Mouse (Mus musculus) hindbrain, embryonic 10.5 days (tissue): ENCODE measurements around the gene Lipe. TPM values are rescaled to one million over a fixed set of nuclear protein-coding genes. Genes with fewer than 3 reads are reported as not detected.
A peak's percentile ranks its signal among the peaks of the same experiment; 100 is the strongest.

ENCODE experiments used
- DNase-seq: peaks from one replicate; pipeline ENCODE4 v3.0.0-alpha.2; 2017; ENCODE audit warnings: low spot score
- H3K27ac ChIP-seq: fragments of 300-500 bp; sonication (generic); 2 replicates; pipeline ENCODE4 v1.5.1; 2016; ENCODE audit warnings: mild to moderate bottlenecking, moderate library complexity
- H3K27me3 ChIP-seq: fragments of 300-500 bp; sonication (generic); 2 replicates; pipeline ENCODE4 v1.6.1; 2016; ENCODE audit warnings: mild to moderate bottlenecking; ENCODE audit not compliant: poor library complexity, insufficient read depth, severe bottlenecking
- H3K36me3 ChIP-seq: fragments of 300-500 bp; sonication (generic); 2 replicates; pipeline ENCODE4 v1.6.1; 2016; ENCODE audit warnings: mild to moderate bottlenecking, moderate library complexity
- H3K4me1 ChIP-seq: fragments of 300-500 bp; sonication (generic); replicated peaks from 2 replicates; pipeline ENCODE4 v1.6.1; 2016; ENCODE audit warnings: mild to moderate bottlenecking
- H3K4me3 ChIP-seq: fragments of 300-500 bp; sonication (generic); 2 replicates; pipeline ENCODE4 v1.5.1; 2016; ENCODE audit warnings: mild to moderate bottlenecking, moderate library complexity
- H3K9me3 ChIP-seq: fragments of 300-500 bp; sonication (generic); 2 replicates; pipeline ENCODE4 v1.6.1; 2016; ENCODE audit warnings: mild to moderate bottlenecking, moderate library complexity
- WGBS: fragments of 180-500 bp; shearing (Covaris S2); methylation state at CpG from one replicate; pipeline ENCODE4 v1.1.7; 2016; 5-methylcytosine and 5-hydroxymethylcytosine counted together
- polyA plus RNA-seq: library from polyadenylated mRNA; unstranded; fragments of >200 nt; fragmentation: Nextera tagmentation; extraction: Ambion mirVana; gene quantifications from 2 replicates; pipeline ENCODE4 v1.2.1, GENCODE M21; 2016

The Lipe gene
- polyA plus RNA-seq = 6.0 and 8.6 TPM in 2 replicates

DNA sequence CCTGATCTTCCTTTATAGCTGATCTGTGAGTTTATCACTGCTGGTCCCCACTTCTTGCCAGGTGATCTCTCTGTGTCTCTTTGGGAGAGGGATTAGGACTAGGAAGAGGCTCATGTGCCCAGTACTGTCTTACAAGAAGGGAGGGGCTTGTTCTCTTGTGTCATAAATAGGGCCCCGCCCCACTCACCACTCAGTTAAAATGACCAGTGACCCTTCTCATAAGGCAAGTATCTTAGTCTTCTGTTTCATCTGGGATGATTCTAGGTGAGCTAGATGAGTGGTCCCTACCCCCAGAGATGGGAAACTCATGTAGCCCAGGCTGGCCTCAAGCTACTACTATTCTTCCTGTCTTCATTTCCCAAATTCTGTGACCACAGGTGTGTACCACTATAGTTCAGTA, at the start of gene Lipe:
Lipe (minus strand) TSS at position 101 of the 400 bp plus-strand sequence.
- no peak within 1 kb of the TSS for H3K27ac ChIP-seq
- no peak for DNase-seq
- WGBS = 89% methylated on average over 1 of the region's 1 CpGs
- H3K36me3 ChIP-seq = no peaks in the 10 kb centered on the region
- peaks cover 46% of the 10 kb centered on the region for H3K4me1 ChIP-seq
- no peak within 1 kb of the TSS for H3K4me3 ChIP-seq
- H3K27me3 ChIP-seq = peaks cover 11% of the 10 kb centered on the region; the same call in 1 of the 2 replicates
- H3K9me3 ChIP-seq = no peaks in the 10 kb centered on the region

DNA sequence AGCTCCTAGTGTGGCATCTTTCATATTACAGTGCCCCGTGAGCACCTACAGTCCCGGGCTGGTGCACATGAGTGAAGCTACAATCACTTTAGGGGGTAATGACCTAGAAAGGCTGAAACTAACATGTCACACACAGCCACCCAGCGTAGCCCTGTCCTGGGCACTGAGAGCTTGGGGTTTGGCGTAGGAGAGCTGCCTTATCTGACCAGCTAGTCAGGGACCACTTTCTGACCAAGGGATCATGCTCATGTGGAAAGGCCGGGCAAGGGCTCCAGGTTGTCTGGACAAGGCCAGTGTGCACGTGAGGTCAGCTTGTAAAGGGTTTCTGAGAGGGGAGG, 42.3 kb upstream of the Lipe start:
- Histone ChIP-seq H3K4me1 (peaks cover under 1% of the 10 kb centered on the region; the same call in 1 of the 2 replicates), H3K36me3 (no peaks in the 10 kb centered on the region), H3K27me3 (no peaks in the 10 kb centered on the region), H3K27ac (no peak overlapping the region), H3K9me3 (no peaks in the 10 kb centered on the region), H3K4me3 (no peak overlapping the region)
- WGBS = 85% methylated on average over 6 of the region's 6 CpGs
- no peak for DNase-seq

DNA sequence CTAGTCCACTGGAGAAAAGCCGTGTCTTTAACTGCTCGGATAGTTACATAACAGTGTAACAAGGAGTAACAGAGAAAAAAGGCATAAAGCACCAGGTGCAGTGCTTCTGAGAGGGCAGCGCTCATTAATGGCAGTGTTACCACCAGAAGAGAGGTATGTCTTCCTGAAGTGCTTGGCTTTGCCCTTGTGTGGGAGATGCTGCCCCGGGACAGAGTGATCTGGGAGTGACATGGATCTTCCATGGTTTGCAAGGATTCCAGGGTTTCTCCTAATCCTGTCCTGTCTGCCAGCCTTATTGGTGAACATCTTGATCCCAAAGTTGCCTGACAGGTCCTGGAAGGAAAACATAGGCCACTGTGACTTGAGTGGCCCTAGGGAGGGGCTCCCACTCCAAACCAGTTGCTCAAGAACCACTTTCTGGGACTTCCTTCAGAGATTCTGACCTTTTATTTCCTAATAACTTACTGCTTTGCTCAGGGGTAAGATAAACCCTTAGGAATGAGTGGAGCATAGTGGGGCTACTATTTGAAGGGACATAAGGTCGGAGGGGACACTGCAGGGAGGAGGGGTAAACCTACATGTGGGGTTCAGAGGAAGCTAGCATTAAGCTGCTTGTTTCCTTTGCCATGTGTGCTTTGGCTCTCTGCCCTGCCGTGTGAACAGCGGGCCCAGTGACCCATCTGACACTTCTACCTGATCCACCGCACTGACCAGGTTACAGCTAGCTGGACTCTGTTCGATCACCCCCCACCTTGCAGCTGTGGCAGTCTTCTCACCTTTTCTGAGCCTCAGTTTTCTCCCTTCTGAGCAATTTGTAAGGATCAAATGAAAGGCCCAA, 41.7 kb upstream of the Lipe start:
- 90% methylated on average over 9 of the region's 9 CpGs for WGBS
- no peaks in the 10 kb centered on the region for H3K9me3 ChIP-seq
- DNase-seq = no peak
- H3K4me3 ChIP-seq = no peak overlapping the region
- H3K36me3 ChIP-seq = no peaks in the 10 kb centered on the region
- no peak overlapping the region for H3K27ac ChIP-seq
- no peaks in the 10 kb centered on the region for H3K27me3 ChIP-seq
- H3K4me1 ChIP-seq = peaks cover 5% of the 10 kb centered on the region; the same call in 1 of the 2 replicates

DNA sequence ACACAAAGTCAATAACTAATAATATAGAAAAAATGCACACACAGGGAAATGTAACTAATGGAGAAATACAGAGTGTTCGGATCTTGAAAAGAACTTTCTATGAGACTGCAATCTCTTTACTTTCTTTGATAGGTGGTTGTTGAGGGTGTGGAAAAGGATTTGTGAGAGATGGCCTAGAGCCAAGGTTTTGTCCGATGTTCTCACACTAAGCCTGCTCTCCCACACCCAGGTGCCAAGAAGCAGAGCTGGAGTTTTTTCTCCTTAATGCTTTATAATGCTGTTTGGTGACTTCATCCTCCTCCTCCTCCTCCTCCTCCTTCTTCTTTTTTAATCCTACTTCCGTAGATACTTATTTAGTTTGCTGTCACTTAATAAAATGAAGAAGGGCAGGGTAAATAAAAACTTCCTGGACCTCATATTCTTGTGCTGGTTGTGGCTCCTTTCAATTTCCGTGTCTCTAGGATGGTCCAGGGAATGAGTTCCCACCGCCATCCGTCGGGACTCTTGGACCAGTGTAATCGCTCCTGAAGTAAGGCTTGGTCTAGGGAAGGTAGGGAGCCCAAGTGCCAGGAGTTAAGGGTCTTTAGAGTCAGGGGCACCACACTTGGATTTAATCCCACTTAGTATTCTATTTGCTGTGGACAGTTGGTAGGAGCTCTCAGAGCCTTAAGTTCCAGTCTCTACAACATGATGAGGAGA, 40.8 kb upstream of the Lipe start:
- Histone ChIP-seq H3K27me3 (no peaks in the 10 kb centered on the region), H3K36me3 (no peaks in the 10 kb centered on the region), H3K4me1 (peaks cover 10% of the 10 kb centered on the region), H3K9me3 (no peaks in the 10 kb centered on the region), H3K4me3 (no peak overlapping the region), H3K27ac (no peak overlapping the region)
- DNase-seq = no peak
- 90% methylated on average over 8 of the region's 8 CpGs for WGBS

DNA sequence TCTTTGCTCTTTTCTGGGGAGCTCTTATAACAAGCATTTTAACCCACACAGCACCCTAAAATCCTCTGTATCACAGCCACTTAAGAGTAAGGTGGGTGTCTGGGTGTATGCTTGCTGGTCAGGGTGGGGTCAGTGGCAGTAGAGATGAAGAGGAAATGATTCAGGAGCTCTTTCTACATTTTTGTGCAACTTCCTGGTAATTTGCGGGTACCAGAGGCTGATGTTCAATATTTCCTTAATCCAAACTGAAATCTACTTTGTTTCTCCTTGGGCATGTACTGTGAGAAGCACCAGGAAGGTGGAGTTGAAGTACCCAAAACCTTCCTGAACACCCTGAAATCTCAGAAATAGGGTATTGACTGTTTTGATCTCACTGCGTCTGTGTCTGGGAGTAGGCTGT, 38.2 kb upstream of the Lipe start:
- H3K27me3 ChIP-seq = no peaks in the 10 kb centered on the region
- WGBS = 93% methylated on average over 2 of the region's 2 CpGs
- no peak for DNase-seq
- H3K4me3 ChIP-seq = no peak overlapping the region
- peaks cover 27% of the 10 kb centered on the region for H3K4me1 ChIP-seq
- H3K9me3 ChIP-seq = no peaks in the 10 kb centered on the region
- no peak overlapping the region for H3K27ac ChIP-seq
- no peaks in the 10 kb centered on the region for H3K36me3 ChIP-seq

DNA sequence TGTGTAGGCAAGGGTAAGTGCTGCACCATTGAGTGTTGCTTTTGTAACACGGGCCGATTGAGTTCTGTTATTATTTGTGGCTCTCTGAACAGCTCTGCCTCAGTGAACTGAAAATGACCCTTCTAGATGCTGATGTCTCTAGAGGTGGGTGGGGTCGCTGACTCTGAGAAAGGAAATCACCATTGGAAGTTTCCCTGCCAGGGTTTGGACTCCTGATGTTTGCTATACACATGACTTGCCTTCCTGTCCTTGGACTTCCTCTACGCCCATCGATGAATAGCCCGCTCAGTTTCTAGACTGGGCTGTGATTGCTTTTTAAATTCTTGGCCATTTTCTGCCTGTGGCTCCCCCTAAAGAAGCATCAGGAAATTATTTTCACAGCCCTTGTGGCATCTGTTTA, 37.7 kb upstream of the Lipe start:
- H3K27me3 ChIP-seq = no peaks in the 10 kb centered on the region
- no peak overlapping the region for H3K27ac ChIP-seq
- no peaks in the 10 kb centered on the region for H3K36me3 ChIP-seq
- H3K4me1 ChIP-seq = peaks cover 27% of the 10 kb centered on the region
- H3K9me3 ChIP-seq = no peaks in the 10 kb centered on the region
- no peak for DNase-seq
- H3K4me3 ChIP-seq = no peak overlapping the region
- WGBS = 83% methylated on average over 6 of the region's 6 CpGs

GRCm38 (mm10) chr7:25435546-25435851, 37.0 kb upstream of the Lipe start:
- no peaks in the 10 kb centered on the region for H3K36me3 ChIP-seq
- H3K4me1 ChIP-seq = peaks cover 27% of the 10 kb centered on the region
- no peaks in the 10 kb centered on the region for H3K9me3 ChIP-seq
- DNase-seq = no peak
- peak overlapping the region; percentile 56; the same call in 1 of the 2 replicates for H3K27ac ChIP-seq
- H3K27me3 ChIP-seq = no peaks in the 10 kb centered on the region
- WGBS = 87% methylated on average over 2 of the region's 2 CpGs
- H3K4me3 ChIP-seq = no peak overlapping the region

GRCm38 (mm10) chr7:25434654-25435545, 36.4 kb upstream of the Lipe start:
- Histone ChIP-seq H3K27me3 (no peaks in the 10 kb centered on the region), H3K27ac (no peak overlapping the region), H3K36me3 (no peaks in the 10 kb centered on the region), H3K9me3 (no peaks in the 10 kb centered on the region), H3K4me3 (no peak overlapping the region), H3K4me1 (peaks cover 27% of the 10 kb centered on the region)
- WGBS = 88% methylated on average over 10 of the region's 10 CpGs
- DNase-seq = no peak

DNA sequence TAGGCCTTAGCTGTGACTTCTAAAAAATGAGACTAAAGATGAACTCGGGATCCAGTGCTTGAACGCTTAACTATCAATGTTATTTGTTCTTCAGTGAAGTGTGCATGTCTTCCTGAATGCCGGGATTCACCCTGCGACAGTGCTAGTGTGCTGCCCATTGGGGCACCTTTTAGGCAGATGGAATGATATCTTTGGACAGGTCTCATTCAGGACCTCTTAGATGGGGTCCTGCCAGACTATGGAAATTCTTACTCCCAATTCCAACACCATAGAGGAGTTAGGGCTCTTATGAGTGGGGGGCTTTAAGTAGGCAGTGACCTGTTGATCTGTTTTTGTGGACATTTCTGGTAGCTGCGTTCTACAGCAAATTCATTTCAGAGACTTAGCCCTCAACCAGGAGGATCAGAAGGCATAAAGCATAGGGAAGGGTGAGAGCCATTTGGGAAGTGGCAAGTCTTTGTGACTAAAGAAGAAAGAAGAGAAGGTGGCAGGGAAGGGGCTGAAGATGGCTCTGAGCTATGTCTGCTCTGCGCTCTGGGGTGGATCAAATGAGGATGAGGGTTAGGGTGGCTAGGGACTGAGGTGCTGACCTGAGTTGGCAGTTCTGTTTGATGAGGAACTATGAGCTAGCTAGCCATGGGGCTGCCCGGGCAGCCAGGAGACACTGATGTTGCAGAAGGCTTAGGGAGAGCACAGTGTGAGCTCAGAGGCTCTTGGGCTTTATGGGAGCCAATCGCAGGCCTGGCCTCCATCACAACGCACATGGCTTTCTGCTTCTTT, 35.5 kb upstream of the Lipe start:
- Histone ChIP-seq H3K27me3 (no peaks in the 10 kb centered on the region), H3K4me3 (no peak overlapping the region), H3K27ac (peak overlapping the region; percentile 81), H3K36me3 (no peaks in the 10 kb centered on the region), H3K4me1 (peaks cover 27% of the 10 kb centered on the region), H3K9me3 (no peaks in the 10 kb centered on the region)
- DNase-seq = no peak
- WGBS = 91% methylated on average over 9 of the region's 9 CpGs

GRCm38 (mm10) chr7:25433007-25433541, 34.6 kb upstream of the Lipe start:
- Histone ChIP-seq H3K4me1 (peaks cover 27% of the 10 kb centered on the region), H3K27ac (peak overlapping the region; percentile 81), H3K27me3 (no peaks in the 10 kb centered on the region), H3K9me3 (no peaks in the 10 kb centered on the region), H3K36me3 (no peaks in the 10 kb centered on the region), H3K4me3 (no peak overlapping the region)
- WGBS = 12% methylated on average over 5 of the region's 5 CpGs
- peak; percentile 23 for DNase-seq

- H3K4me1 ChIP-seq = peaks cover 27% of the 10 kb centered on the region
- H3K9me3 ChIP-seq = no peaks in the 10 kb centered on the region
- H3K27ac ChIP-seq = peak overlapping the region; percentile 81; the same call in 1 of the 2 replicates
- no peak for DNase-seq
- H3K36me3 ChIP-seq = no peaks in the 10 kb centered on the region
- WGBS = 93% methylated on average over 6 of the region's 6 CpGs
- no peaks in the 10 kb centered on the region for H3K27me3 ChIP-seq
- H3K4me3 ChIP-seq = no peak overlapping the region
Observed at GRCm38 (mm10) chr7:25432381-25432780, 33.9 kb upstream of the Lipe start.
